ENCODE assay signal across 16 mouse cellular contexts in genomic region chr13:69623843-69624242, GRCm38 (mm10).
"Had no signal": no experiment of that assay in that cellular context is flagged by ENCODE, and none has a peak within 500 bp of the region (broad histone marks: within the 10 kb centered on the region; RNA-seq: fewer than 3 reads in every experiment).

No protein-coding gene starts in this region.

- H3K4me3 ChIP-seq: limb, embryonic 12.5 days; liver, embryonic 15.5 days; megakaryocyte, embryonic 14.5 days; midbrain, embryonic 15.5 days; neural tube, embryonic 12.5 days; stomach, embryonic 15.5 days had no signal

- H3K4me1 ChIP-seq: limb, embryonic 12.5 days; liver, embryonic 15.5 days; megakaryocyte, embryonic 14.5 days; midbrain, embryonic 15.5 days; neural tube, embryonic 12.5 days; stomach, embryonic 15.5 days had no signal

- H3K9ac ChIP-seq: limb, embryonic 12.5 days; liver, embryonic 15.5 days; midbrain, embryonic 15.5 days; neural tube, embryonic 12.5 days; stomach, embryonic 15.5 days had no signal

- H3K4me2 ChIP-seq: limb, embryonic 12.5 days; liver, embryonic 15.5 days; midbrain, embryonic 11.5 days; midbrain, embryonic 15.5 days; neural tube, embryonic 12.5 days; stomach, embryonic 15.5 days had no signal

- ATAC-seq: intestine, postnatal 0 days; midbrain, embryonic 15.5 days had no signal

- H3K27me3 ChIP-seq: limb, embryonic 12.5 days; liver, embryonic 15.5 days; megakaryocyte, embryonic 14.5 days; midbrain, embryonic 15.5 days; neural tube, embryonic 12.5 days; stomach, embryonic 15.5 days had no signal

- H3K9me3 ChIP-seq: limb, embryonic 12.5 days; liver, embryonic 15.5 days; megakaryocyte, embryonic 14.5 days; midbrain, embryonic 15.5 days; neural tube, embryonic 12.5 days; stomach, embryonic 15.5 days had no signal

- DNase-seq: kidney, adult 8-10 months; liver; lung, adult 2 months; retina, postnatal 1 day; right cerebral cortex, postnatal 4 days; thymus, adult 2 months; thymus, postnatal 25 days had no signal

- H3K27ac ChIP-seq: limb, embryonic 12.5 days; liver, embryonic 15.5 days; macrophage; midbrain, embryonic 15.5 days; neural tube, embryonic 12.5 days; stomach, embryonic 15.5 days had no signal
